Mouse (Mus musculus): ENCODE measurements at regions not wholly inside any gene's neighbourhood (a gene's known extent, or its start where the extent isn't known, plus 50 kb on each side); places are given as distances from the start of the nearest gene placed in this dataset.

GRCm38 (mm10) chr1:98173431-98173830, 78.0 kb upstream of the Pam start:
- Histone ChIP-seq H3K79me2 (ENCODE audit: control insufficient read depth, insufficient read depth) (no peaks in the 10 kb centered on the region), H3ac (ENCODE audit: control insufficient read depth, insufficient read length) (no peak overlapping the region), H3K4me3 (no peak overlapping the region), H3K36me3 (ENCODE audit: control insufficient read depth, insufficient read depth) (no peaks in the 10 kb centered on the region), H3K4me2 (ENCODE audit: low read depth) (no peak overlapping the region), H3K27me3 (ENCODE audit: control insufficient read depth, insufficient read depth, insufficient read length) (no peaks in the 10 kb centered on the region)
- TF ChIP-seq REST (IDR thresholded peaks at IDR 0.05; ENCODE audit: insufficient read depth, insufficient read length) (no peak), TCF3 (IDR thresholded peaks at IDR 0.05; ENCODE audit: insufficient read length, low read depth) (no peak), MYOG (IDR thresholded peaks at IDR 0.05; ENCODE audit: control insufficient read depth in 1 of 3, insufficient read depth in 1 of 3, insufficient read length in 2 of 3, low read depth in 2 of 3) (no peak), CEBPB (IDR thresholded peaks at IDR 0.05; ENCODE audit: insufficient read depth, poor library complexity, severe bottlenecking) (no peak), MAX (IDR thresholded peaks at IDR 0.05; ENCODE audit: low read depth) (no peak), SRF (IDR thresholded peaks at IDR 0.05; ENCODE audit: control insufficient read depth, insufficient read length, low read depth) (no peak), POLR2AphosphoS2 (IDR thresholded peaks at IDR 0.05; ENCODE audit: insufficient read length, low read depth) (no peak), USF1 (IDR thresholded peaks at IDR 0.05; ENCODE audit: low read depth) (no peak), TCF12 (IDR thresholded peaks at IDR 0.05; ENCODE audit: insufficient read depth, poor library complexity, severe bottlenecking) (no peak), POLR2A (IDR thresholded peaks at IDR 0.05; ENCODE audit: insufficient read length, low read depth) (no peak), E2F4 (IDR thresholded peaks at IDR 0.05; ENCODE audit: insufficient read depth) (no peak), MYOD1 (IDR thresholded peaks at IDR 0.05; ENCODE audit: control insufficient read depth in 1 of 3, insufficient read length in 2 of 3, low read depth in 2 of 3) (no peak)

GRCm38 (mm10) chr1:98171291-98171690, 75.8 kb upstream of the Pam start:
- Histone ChIP-seq H3ac (ENCODE audit: control insufficient read depth, insufficient read length) (no peak overlapping the region), H3K36me3 (ENCODE audit: control insufficient read depth, insufficient read depth) (no peaks in the 10 kb centered on the region), H3K4me3 (no peak overlapping the region), H3K4me2 (ENCODE audit: low read depth) (no peak overlapping the region), H3K27me3 (ENCODE audit: control insufficient read depth, insufficient read depth, insufficient read length) (no peaks in the 10 kb centered on the region), H3K79me2 (ENCODE audit: control insufficient read depth, insufficient read depth) (no peaks in the 10 kb centered on the region)
- no peak for TF ChIP-seq TCF12 (IDR thresholded peaks at IDR 0.05; ENCODE audit: insufficient read depth, poor library complexity, severe bottlenecking)
- peak; percentile 32; the same call in 1 of the 2 replicates for TF ChIP-seq CEBPB (IDR thresholded peaks at IDR 0.05; ENCODE audit: insufficient read depth, poor library complexity, severe bottlenecking)

- H3K36me3 ChIP-seq (ENCODE audit: control insufficient read depth, insufficient read depth), result no peaks in the 10 kb centered on the region
- no peak overlapping the region for H3ac ChIP-seq (ENCODE audit: control insufficient read depth, insufficient read length)
- H3K4me3 ChIP-seq, result no peak overlapping the region
- TF ChIP-seq MAX (IDR thresholded peaks at IDR 0.05; ENCODE audit: low read depth), result no peak
- TF ChIP-seq POLR2A (IDR thresholded peaks at IDR 0.05; ENCODE audit: insufficient read length, low read depth), result no peak
- peak; percentile 77 for TF ChIP-seq TCF3 (IDR thresholded peaks at IDR 0.05; ENCODE audit: insufficient read length, low read depth)
- TF ChIP-seq TCF12 (IDR thresholded peaks at IDR 0.05; ENCODE audit: insufficient read depth, poor library complexity, severe bottlenecking), result peak; percentile 87
- no peak for TF ChIP-seq POLR2AphosphoS2 (IDR thresholded peaks at IDR 0.05; ENCODE audit: insufficient read length, low read depth)
- no peak for TF ChIP-seq REST (IDR thresholded peaks at IDR 0.05; ENCODE audit: insufficient read depth, insufficient read length)
- TF ChIP-seq E2F4 (IDR thresholded peaks at IDR 0.05; ENCODE audit: insufficient read depth), result no peak
- TF ChIP-seq CEBPB (IDR thresholded peaks at IDR 0.05; ENCODE audit: insufficient read depth, poor library complexity, severe bottlenecking), result peak; percentile 75; the same call in 1 of the 2 replicates
- TF ChIP-seq MYOD1 (IDR thresholded peaks at IDR 0.05; ENCODE audit: control insufficient read depth in 1 of 3, insufficient read length in 2 of 3, low read depth in 2 of 3), result peak; percentile 83 to 93 (median 91)
- TF ChIP-seq MYOG (IDR thresholded peaks at IDR 0.05; ENCODE audit: control insufficient read depth in 1 of 3, insufficient read depth in 1 of 3, insufficient read length in 2 of 3, low read depth in 2 of 3), result peak in 2 of 3 experiments; percentile 35 to 76
- TF ChIP-seq SRF (IDR thresholded peaks at IDR 0.05; ENCODE audit: control insufficient read depth, insufficient read length, low read depth), result no peak
- no peaks in the 10 kb centered on the region for H3K27me3 ChIP-seq (ENCODE audit: control insufficient read depth, insufficient read depth, insufficient read length)
- peak overlapping the region; percentile 62 for H3K4me2 ChIP-seq (ENCODE audit: low read depth)
- H3K79me2 ChIP-seq (ENCODE audit: control insufficient read depth, insufficient read depth), result no peaks in the 10 kb centered on the region
These were observed 73.9 kb upstream of the Pam start for GRCm38 (mm10) chr1:98169352-98169751.

- no peak overlapping the region for H3K4me2 ChIP-seq (ENCODE audit: low read depth)
- no peak overlapping the region for H3K4me3 ChIP-seq
- no peaks in the 10 kb centered on the region for H3K27me3 ChIP-seq (ENCODE audit: control insufficient read depth, insufficient read depth, insufficient read length)
- TF ChIP-seq POLR2A (IDR thresholded peaks at IDR 0.05; ENCODE audit: insufficient read length, low read depth) (no peak), CEBPB (IDR thresholded peaks at IDR 0.05; ENCODE audit: insufficient read depth, poor library complexity, severe bottlenecking) (no peak), MAX (IDR thresholded peaks at IDR 0.05; ENCODE audit: low read depth) (no peak), MYOD1 (IDR thresholded peaks at IDR 0.05; ENCODE audit: control insufficient read depth in 1 of 3, insufficient read length in 2 of 3, low read depth in 2 of 3) (no peak), MYOG (IDR thresholded peaks at IDR 0.05; ENCODE audit: control insufficient read depth in 1 of 3, insufficient read depth in 1 of 3, insufficient read length in 2 of 3, low read depth in 2 of 3) (no peak), POLR2AphosphoS2 (IDR thresholded peaks at IDR 0.05; ENCODE audit: insufficient read length, low read depth) (no peak), TCF12 (IDR thresholded peaks at IDR 0.05; ENCODE audit: insufficient read depth, poor library complexity, severe bottlenecking) (no peak), REST (IDR thresholded peaks at IDR 0.05; ENCODE audit: insufficient read depth, insufficient read length) (no peak), USF1 (IDR thresholded peaks at IDR 0.05; ENCODE audit: low read depth) (no peak), E2F4 (IDR thresholded peaks at IDR 0.05; ENCODE audit: insufficient read depth) (no peak), SRF (IDR thresholded peaks at IDR 0.05; ENCODE audit: control insufficient read depth, insufficient read length, low read depth) (no peak), TCF3 (IDR thresholded peaks at IDR 0.05; ENCODE audit: insufficient read length, low read depth) (no peak)
- no peaks in the 10 kb centered on the region for H3K36me3 ChIP-seq (ENCODE audit: control insufficient read depth, insufficient read depth)
- H3ac ChIP-seq (ENCODE audit: control insufficient read depth, insufficient read length), result no peak overlapping the region
- no peaks in the 10 kb centered on the region for H3K79me2 ChIP-seq (ENCODE audit: control insufficient read depth, insufficient read depth)
These were observed 72.4 kb upstream of the Pam start for GRCm38 (mm10) chr1:98167800-98168199.

GRCm38 (mm10) chr1:98162639-98162927, 67.1 kb upstream of the Pam start:
- TF ChIP-seq TCF3 (IDR thresholded peaks at IDR 0.05; ENCODE audit: insufficient read length, low read depth) (no peak), MYOD1 (IDR thresholded peaks at IDR 0.05; ENCODE audit: control insufficient read depth in 1 of 3, insufficient read length in 2 of 3, low read depth in 2 of 3) (no peak), REST (IDR thresholded peaks at IDR 0.05; ENCODE audit: insufficient read depth, insufficient read length) (no peak), MYOG (IDR thresholded peaks at IDR 0.05; ENCODE audit: control insufficient read depth in 1 of 3, insufficient read depth in 1 of 3, insufficient read length in 2 of 3, low read depth in 2 of 3) (no peak), E2F4 (IDR thresholded peaks at IDR 0.05; ENCODE audit: insufficient read depth) (no peak)
- Histone ChIP-seq H3K36me3 (ENCODE audit: control insufficient read depth, insufficient read depth) (no peaks in the 10 kb centered on the region), H3K4me3 (no peak overlapping the region), H3K4me2 (ENCODE audit: low read depth) (no peak overlapping the region), H3K27me3 (ENCODE audit: control insufficient read depth, insufficient read depth, insufficient read length) (no peaks in the 10 kb centered on the region), H3K79me2 (ENCODE audit: control insufficient read depth, insufficient read depth) (no peaks in the 10 kb centered on the region), H3ac (ENCODE audit: control insufficient read depth, insufficient read length) (no peak overlapping the region)
